Mouse (Mus musculus): ENCODE results near the gene Scn8a. TPM values are rescaled to one million over a fixed set of nuclear protein-coding genes. Genes with fewer than 3 reads are reported as not detected.
A peak's percentile ranks its signal among the peaks of the same experiment; 100 is the strongest.
"Not testable (repeated sequence)": the region's sequence is repeated elsewhere in the genome, so short reads cannot be mapped to it uniquely, and the experiment has no call there.

Scn8a gene
- total RNA-seq (2021) = under 1 TPM; 0.50 to 0.83 TPM

DNA sequence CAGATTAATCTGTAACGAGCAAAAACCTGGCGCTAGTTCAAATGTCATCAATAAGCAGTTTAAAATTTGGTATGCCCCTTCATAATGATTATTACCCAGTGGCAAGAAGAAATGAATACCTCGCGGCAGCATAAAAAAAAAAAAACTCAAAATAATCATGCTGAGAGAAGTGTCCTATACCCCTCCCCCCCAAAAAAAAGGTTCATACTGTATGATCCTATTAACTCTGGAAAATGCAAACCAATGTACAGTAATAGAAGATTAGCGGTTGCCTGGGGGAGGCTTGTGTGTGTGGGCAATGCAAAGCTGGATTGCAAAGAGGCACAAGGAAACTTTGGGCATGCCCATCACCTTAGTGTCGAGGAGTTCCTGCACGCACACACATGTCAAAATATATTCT is at the start of gene Scn8a:
Gene Scn8a, plus strand, starts transcription at position 301 of the 400 bp plus-strand sequence.
- DNase-seq = no peak

- no peak for DNase-seq
Measured at GRCm38 (mm10) chr15:100821824-100822223, 47.8 kb upstream of the Scn8a start.

- not testable (repeated sequence) for DNase-seq
Measured at GRCm38 (mm10) chr15:100822370-100822769, 47.3 kb upstream of the Scn8a start.

GRCm38 (mm10) chr15:100825249-100825856 is 44.3 kb upstream of the Scn8a start:
- DNase-seq = no peak

- DNase-seq = no peak
Measured at GRCm38 (mm10) chr15:100826076-100826475, 43.6 kb upstream of the Scn8a start.

DNA sequence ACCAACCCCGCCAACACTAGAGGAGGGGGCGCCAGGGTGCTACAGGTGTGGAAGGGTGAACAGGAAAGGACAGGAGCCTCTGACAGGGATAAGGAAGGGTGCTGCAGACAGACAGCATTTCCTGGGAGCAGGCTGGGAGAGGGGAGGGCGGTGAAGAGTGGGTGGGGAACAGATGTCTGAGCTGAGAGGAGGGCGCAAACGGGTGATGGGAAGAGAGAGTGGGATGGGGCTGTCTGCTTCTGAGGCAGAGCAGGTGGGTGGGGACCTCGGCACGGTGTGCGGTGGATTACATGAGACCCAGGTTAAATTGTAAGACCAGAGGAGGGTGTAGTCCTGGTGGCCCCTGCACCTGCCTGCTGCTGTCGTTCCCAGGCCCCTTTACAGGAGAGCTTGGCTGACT is 39.9 kb upstream of the Scn8a start:
- no peak for DNase-seq

DNA sequence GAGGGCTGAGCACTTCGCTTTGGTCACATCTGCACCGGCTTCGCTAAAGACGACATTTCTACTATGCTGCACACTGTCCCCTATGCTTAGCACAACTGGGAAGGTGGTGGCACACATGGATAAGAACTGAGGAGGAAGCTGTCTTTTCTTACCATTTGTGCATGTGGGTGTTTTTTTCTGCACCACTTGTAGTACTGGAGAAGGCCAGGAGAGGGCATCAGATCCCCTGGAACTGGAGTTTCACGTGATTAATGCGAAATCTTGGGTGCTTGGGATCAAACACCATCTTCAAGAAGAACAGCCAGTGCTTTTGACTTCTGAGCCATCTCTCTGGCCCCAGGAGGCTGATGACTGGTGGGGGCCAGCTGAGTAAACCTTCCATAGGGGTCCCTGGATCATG is 39.0 kb upstream of the Scn8a start:
- DNase-seq = peak; percentile 25

- no peak for DNase-seq
Measured at GRCm38 (mm10) chr15:100832144-100832543, 37.5 kb upstream of the Scn8a start.

- DNase-seq = no peak
Measured at GRCm38 (mm10) chr15:100832784-100833183, 36.9 kb upstream of the Scn8a start.

DNA sequence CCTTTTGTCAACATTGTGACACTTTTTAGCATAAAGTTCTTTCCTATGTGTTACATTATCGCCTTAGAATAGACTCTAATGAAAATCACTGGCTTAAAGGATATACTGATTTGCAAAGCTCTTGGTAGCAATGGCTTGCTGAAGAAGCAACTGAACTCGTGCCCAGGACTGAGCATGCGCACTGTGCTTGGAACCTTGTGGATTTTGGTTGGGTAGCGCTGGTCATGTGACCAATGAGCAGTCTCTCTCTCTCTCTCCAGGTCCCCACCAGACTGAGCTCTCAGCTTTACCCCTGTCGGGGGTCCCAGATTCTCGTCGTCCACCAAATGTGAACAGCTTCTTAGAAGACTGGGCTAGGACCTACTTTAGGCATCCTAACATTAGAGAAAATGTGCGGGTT is 32.9 kb upstream of the Scn8a start:
- no peak for DNase-seq

DNA sequence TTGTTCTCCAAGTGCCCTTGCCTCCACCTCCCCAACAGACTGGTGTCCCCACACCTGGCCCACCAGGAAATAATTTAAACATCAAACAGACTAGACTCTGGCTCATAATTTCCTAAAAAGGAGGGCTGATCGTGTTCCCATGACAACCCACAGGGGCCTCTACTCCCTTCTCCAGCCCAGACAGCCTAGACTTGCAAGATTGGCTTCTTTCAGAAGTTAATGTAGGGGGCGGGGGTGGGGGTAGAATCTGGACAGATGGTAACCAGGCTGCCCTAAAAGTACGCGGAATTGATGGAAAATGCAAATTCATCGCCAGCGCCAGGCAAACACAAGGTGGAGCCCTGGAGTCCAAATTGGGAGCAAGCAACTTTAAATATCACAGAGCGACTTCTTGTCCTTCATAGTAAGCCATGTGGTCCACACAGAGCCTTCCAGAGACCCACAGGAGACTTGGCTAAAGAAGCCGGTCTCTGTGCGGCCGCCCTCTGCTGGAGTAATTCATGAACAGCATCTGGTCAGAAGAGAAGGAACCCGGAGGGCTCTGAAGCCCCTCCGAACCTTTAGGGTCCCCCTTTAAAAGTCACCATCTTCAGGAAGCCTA is 31.0 kb upstream of the Scn8a start:
- DNase-seq = peak; percentile 75

- no peak for DNase-seq
Measured at GRCm38 (mm10) chr15:100844336-100844735, 25.3 kb upstream of the Scn8a start.

- no peak for DNase-seq
Measured at GRCm38 (mm10) chr15:100845049-100845879, 24.4 kb upstream of the Scn8a start.

DNA sequence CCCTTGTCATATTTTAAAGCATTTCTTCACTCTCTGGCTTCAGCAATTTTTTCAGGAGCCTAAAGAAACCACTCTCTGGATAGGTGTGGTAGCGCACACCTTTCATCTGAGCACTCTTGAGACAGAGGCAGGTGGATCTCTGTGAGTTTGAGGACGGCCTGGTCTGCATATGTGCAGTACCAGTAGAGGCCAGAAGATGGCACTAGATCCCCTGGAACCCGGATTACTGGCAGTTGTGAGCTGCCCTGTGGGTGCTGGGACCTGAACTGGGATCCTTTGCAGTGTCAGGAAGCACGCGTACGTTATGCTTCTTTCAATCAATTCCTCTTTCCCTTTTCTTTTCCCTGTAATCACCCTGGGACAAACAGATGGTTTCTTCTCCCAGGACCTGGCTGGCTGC is 22.5 kb upstream of the Scn8a start:
- no peak for DNase-seq

- DNase-seq = no peak
Measured at GRCm38 (mm10) chr15:100857586-100857985, 12.1 kb upstream of the Scn8a start.

GRCm38 (mm10) chr15:100860856-100861255 is 8.8 kb upstream of the Scn8a start:
- DNase-seq = no peak

- DNase-seq = no peak
Measured at GRCm38 (mm10) chr15:100865556-100865955, 4.1 kb upstream of the Scn8a start.

DNA sequence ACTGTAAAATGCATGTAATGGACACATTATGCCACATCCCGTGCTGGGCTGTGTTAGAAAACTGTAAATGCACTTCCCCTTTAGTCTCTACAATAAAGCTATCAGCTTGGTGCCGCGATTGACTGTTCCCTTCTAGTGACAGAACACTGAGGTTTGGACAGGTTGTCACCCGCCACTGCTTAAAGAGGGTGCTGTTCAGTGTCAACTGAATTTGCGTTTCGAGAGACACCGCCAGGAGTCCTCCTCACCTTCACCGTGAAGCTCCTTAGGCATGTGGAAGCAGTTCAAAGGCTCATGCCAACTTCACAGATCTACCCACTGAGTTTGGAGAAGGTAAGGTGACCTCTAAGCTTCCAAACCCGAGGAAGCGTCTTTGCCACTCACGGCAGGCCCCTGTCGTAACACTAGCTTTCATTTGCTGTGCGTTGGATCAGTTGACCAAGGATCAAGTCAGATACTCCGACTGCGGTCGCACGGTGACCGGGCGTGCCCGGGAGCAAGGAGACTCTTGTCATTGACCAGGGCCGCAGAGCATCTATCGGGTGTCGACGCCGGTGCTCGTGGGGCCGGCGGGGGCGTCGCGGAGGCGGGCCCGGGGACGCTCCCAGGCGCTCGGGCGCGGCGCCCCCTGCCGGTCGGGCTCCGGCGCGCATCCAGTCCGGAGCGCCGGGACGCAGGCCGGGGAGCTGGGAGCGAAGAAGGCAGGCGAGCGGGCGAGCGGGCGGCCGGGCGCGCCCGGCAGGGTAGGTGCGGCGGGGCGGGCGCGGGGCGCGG is 530 bp downstream of the Scn8a start:
- DNase-seq = peak; percentile 64

DNA sequence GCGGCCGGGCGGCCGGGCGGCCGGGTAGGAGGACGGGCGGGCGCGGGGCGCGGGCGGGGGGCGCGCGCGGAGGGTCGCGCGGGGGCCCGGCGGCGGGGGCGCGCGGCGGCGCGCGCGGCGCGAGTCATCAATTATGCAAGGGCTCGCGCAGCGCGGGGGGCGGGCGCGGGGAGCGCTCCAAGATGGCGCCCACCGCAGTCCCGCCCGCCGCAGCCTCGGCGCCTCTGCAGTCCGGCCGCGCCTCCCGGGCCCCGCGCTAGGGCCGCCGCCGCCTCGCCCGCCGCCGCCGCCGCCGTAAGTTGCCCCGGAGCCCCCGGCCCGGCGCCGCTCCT is 1.1 kb downstream of the Scn8a start:
- peak; percentile 27 for DNase-seq

GRCm38 (mm10) chr15:100871107-100872011 is 1.7 kb downstream of the Scn8a start:
- no peak for DNase-seq

- DNase-seq = peak; percentile 85
Measured at GRCm38 (mm10) chr15:100873155-100873554, 3.5 kb downstream of the Scn8a start.

GRCm38 (mm10) chr15:100879073-100879472 is 9.4 kb downstream of the Scn8a start:
- no peak for DNase-seq
